Mouse (Mus musculus): ENCODE data around the gene Adamts9. TPM values are rescaled to one million over a fixed set of nuclear protein-coding genes. Genes with fewer than 3 reads are reported as not detected.

The Adamts9 gene
- polyA plus RNA-seq, 1 experiment from 2014 or later = 8.2 TPM

DNA sequence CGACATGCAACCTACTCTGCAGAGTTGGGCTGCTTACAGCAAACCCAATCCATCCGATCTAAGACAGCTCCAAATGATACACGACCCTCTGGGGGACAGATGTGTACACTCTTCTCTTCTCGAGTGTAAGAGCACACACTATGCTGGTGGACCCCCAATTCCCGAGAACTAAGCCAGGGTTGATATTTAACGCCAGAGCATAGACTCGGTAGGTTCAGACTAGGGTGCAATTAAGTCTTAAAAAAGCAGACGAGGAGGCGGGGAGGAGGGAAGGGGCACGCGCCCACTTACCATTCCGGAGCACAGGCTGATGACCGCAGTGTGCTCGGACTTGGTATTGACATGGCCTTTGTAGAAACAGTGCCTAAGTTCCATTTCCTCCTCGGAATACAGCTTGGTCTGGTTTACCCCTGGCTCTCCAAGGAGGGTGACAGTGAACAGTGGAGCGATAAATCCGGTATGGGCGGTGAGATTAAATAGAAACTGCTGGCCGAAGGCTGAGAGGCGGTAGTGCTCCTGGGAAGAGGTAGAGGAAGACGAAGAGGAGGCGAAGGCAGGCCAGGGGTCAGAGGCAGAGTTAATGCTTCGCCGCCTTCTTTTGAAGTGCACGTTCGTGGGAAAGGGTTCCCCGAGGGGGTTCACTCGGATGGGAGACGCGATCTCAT is 1.4 kb downstream of the Adamts9 start:
- H3K27ac ChIP-seq (replicated peaks; ENCODE audit: low read depth, low read length) = peak overlapping the region; percentile 78
- peaks cover 10% of the 10 kb centered on the region for H3K27me3 ChIP-seq (replicated peaks; ENCODE audit: control insufficient read depth, insufficient read depth, low read length)
- peak overlapping the region; percentile 59 for H3K4me3 ChIP-seq (ENCODE audit: low read depth, low read length)
- WGBS = under 1% methylated on average over 30 of the region's 30 CpGs
- DNase-seq (ENCODE audit: low spot score) (peak; percentile 27), ATAC-seq (ENCODE audit: low read depth) (no peak)
- H3K9ac ChIP-seq (ENCODE audit: low read depth, low read length) = peak overlapping the region; percentile 73
- peaks cover 6% of the 10 kb centered on the region for H3K36me3 ChIP-seq (ENCODE audit: control insufficient read depth, insufficient read depth, low read length)
- peaks cover 10% of the 10 kb centered on the region; the same call in 1 of the 2 replicates for H3K4me1 ChIP-seq (ENCODE audit: control insufficient read depth, insufficient read depth, low read length)
- no peaks in the 10 kb centered on the region for H3K9me3 ChIP-seq (ENCODE audit: control insufficient read depth, low read length)
- H3K4me2 ChIP-seq (ENCODE audit: low read depth, low read length) = peak overlapping the region; percentile 82

DNA sequence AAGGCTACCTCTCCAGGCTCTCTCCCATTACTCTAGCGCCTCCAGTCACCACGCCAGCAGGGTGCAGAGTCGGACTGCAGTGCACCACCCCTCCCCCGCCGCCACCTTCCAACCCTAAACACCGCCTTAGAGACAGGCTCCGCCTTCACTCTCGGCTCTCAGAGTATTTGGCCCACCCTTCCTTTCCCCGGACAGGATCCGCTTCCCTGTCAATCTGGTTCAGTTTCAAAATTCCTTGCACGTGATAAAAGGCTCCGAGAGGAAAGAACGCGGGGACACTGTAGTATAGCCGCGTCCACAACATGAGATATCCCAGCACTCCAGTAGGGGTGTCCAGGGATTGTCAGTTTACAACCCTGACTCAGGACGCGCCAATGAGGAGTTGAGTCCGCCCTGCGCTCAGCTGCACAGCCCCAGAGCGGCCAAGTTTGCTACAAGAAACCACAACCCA is 2.0 kb downstream of the Adamts9 start:
- peak; percentile 95 for DNase-seq (ENCODE audit: low spot score)
- H3K4me3 ChIP-seq (ENCODE audit: low read depth, low read length) = peak overlapping the region; percentile 59
- peak overlapping the region; percentile 73 for H3K9ac ChIP-seq (ENCODE audit: low read depth, low read length)
- WGBS = under 1% methylated on average over 21 of the region's 21 CpGs
- peaks cover 11% of the 10 kb centered on the region for H3K36me3 ChIP-seq (ENCODE audit: control insufficient read depth, insufficient read depth, low read length)
- H3K27ac ChIP-seq (replicated peaks; ENCODE audit: low read depth, low read length) = peak overlapping the region; percentile 78
- H3K4me2 ChIP-seq (ENCODE audit: low read depth, low read length) = peak overlapping the region; percentile 82
- peaks cover 10% of the 10 kb centered on the region for H3K27me3 ChIP-seq (replicated peaks; ENCODE audit: control insufficient read depth, insufficient read depth, low read length)
- no peaks in the 10 kb centered on the region for H3K9me3 ChIP-seq (ENCODE audit: control insufficient read depth, low read length)
- peak; percentile 87 for ATAC-seq (ENCODE audit: low read depth)
- peaks cover 10% of the 10 kb centered on the region; the same call in 1 of the 2 replicates for H3K4me1 ChIP-seq (ENCODE audit: control insufficient read depth, insufficient read depth, low read length)

DNA sequence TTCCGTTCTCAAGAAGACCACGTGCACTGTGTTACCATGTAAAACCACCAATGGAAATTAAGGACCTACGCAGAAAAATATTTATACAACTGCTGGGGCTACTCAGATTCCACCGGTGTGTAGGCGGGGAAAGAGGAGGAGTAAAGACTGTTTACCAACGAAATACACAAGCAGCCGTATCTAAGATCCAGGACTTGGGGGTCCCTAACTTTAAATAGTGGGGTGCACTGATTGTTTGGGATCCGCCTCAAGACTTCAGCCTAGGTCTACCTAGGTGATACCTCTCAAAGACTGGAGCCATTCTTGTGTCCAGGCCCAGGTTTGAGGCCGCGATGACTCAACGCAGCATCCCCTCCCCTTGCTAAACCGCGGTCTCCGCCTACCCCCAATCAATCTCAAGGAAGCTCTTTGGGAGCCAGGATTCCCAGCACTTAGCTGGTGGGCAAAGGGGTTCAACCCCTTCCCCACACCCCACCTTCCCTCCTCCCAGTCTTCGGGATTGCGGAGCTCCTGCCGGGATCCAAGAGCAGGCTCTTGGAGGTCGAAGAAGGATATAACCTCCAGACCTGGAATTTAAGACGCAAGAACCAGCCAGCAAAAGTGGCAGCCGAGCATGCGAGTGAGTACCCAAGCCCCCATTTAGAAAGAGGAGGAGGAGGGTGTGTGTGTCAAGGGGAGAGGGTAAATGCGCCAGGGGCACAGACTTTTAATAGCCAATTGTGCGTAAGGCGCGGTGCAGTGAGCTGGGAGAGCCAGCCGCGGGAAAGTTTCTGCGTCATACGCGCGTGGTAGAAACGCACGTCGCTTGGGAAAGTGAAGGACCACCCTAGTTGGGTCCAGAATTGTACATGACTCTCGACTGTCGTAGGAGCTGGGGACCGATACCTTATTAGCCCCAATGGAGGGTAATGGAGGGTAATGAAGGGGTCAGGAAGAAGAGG is 2.8 kb downstream of the Adamts9 start:
- WGBS = under 1% methylated on average over 37 of the region's 37 CpGs
- peak; percentile 86 for DNase-seq (ENCODE audit: low spot score)
- no peaks in the 10 kb centered on the region for H3K9me3 ChIP-seq (ENCODE audit: control insufficient read depth, low read length)
- peak overlapping the region; percentile 73 for H3K9ac ChIP-seq (ENCODE audit: low read depth, low read length)
- peak overlapping the region; percentile 78 for H3K27ac ChIP-seq (replicated peaks; ENCODE audit: low read depth, low read length)
- H3K27me3 ChIP-seq (replicated peaks; ENCODE audit: control insufficient read depth, insufficient read depth, low read length) = peaks cover 5% of the 10 kb centered on the region
- peak overlapping the region; percentile 59 for H3K4me3 ChIP-seq (ENCODE audit: low read depth, low read length)
- no peak for ATAC-seq (ENCODE audit: low read depth)
- peak overlapping the region; percentile 82 for H3K4me2 ChIP-seq (ENCODE audit: low read depth, low read length)
- H3K36me3 ChIP-seq (ENCODE audit: control insufficient read depth, insufficient read depth, low read length) = peaks cover 18% of the 10 kb centered on the region
- peaks cover 10% of the 10 kb centered on the region; the same call in 1 of the 2 replicates for H3K4me1 ChIP-seq (ENCODE audit: control insufficient read depth, insufficient read depth, low read length)

DNA sequence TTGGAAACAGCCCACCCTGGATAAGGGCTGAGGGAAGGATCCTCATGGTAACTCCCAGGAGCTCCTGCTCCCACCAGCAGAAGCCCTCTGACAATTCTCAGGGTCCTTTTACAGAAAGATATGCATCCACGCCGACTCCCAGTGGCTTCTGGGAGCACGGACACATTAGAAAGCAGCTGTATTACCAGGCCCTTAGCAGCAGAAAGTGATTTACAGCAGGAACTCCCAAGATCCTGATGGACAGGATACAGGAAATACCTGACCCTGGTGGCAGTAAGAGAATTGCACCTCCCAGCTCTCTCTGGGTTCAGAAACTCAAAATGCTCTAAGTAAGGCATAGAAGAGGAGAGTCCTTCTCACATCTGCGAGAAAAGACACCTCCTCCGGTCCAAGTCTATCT is 15.0 kb downstream of the Adamts9 start:
- WGBS = 78% methylated on average over 5 of the region's 5 CpGs
- no peaks in the 10 kb centered on the region for H3K9me3 ChIP-seq (ENCODE audit: control insufficient read depth, low read length)
- no peak for ATAC-seq (ENCODE audit: low read depth)
- 0 out of 2 replicates have a peak, but pooled peaks cover 8% of the 10 kb centered on the region for H3K4me1 ChIP-seq (ENCODE audit: control insufficient read depth, insufficient read depth, low read length)
- DNase-seq (ENCODE audit: low spot score) = no peak
- H3K9ac ChIP-seq (ENCODE audit: low read depth, low read length) = no peak overlapping the region
- no peak overlapping the region for H3K4me3 ChIP-seq (ENCODE audit: low read depth, low read length)
- H3K27ac ChIP-seq (replicated peaks; ENCODE audit: low read depth, low read length) = no peak overlapping the region
- no peak overlapping the region for H3K4me2 ChIP-seq (ENCODE audit: low read depth, low read length)
- no peaks in the 10 kb centered on the region for H3K27me3 ChIP-seq (replicated peaks; ENCODE audit: control insufficient read depth, insufficient read depth, low read length)
- peaks cover 30% of the 10 kb centered on the region for H3K36me3 ChIP-seq (ENCODE audit: control insufficient read depth, insufficient read depth, low read length)

DNA sequence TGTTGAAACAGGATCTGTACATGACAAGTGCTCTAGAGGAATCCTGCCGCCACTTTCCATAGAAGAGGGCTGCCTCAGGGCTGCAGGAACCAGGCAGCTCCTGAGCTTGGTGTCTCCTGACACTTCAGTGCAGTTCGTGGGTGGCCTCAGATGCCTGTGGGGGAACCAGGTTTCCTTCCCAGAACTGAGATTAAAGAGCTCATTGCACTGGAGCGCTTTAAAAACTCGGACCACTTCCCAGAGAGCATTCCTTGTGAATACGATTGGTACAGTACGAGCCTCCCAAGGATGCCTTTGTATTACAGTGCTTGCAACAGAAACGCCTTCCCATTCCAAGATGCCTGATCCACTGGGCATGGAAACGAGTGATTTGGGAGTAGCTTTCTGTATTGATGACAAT is 18.8 kb downstream of the Adamts9 start:
- 0 out of 2 replicates have a peak, but pooled peaks have one; percentile 44 for ATAC-seq (ENCODE audit: low read depth)
- H3K9me3 ChIP-seq (ENCODE audit: control insufficient read depth, low read length) = no peaks in the 10 kb centered on the region
- H3K4me2 ChIP-seq (ENCODE audit: low read depth, low read length) = no peak overlapping the region
- 35% methylated on average over 8 of the region's 8 CpGs for WGBS
- no peak overlapping the region for H3K4me3 ChIP-seq (ENCODE audit: low read depth, low read length)
- no peak overlapping the region for H3K9ac ChIP-seq (ENCODE audit: low read depth, low read length)
- 0 out of 2 replicates have a peak, but pooled peaks cover 8% of the 10 kb centered on the region for H3K4me1 ChIP-seq (ENCODE audit: control insufficient read depth, insufficient read depth, low read length)
- no peaks in the 10 kb centered on the region for H3K27me3 ChIP-seq (replicated peaks; ENCODE audit: control insufficient read depth, insufficient read depth, low read length)
- peak; percentile 70 for DNase-seq (ENCODE audit: low spot score)
- H3K36me3 ChIP-seq (ENCODE audit: control insufficient read depth, insufficient read depth, low read length) = 0 out of 2 replicates have a peak, but pooled peaks cover 13% of the 10 kb centered on the region
- H3K27ac ChIP-seq (replicated peaks; ENCODE audit: low read depth, low read length) = no peak overlapping the region

DNA sequence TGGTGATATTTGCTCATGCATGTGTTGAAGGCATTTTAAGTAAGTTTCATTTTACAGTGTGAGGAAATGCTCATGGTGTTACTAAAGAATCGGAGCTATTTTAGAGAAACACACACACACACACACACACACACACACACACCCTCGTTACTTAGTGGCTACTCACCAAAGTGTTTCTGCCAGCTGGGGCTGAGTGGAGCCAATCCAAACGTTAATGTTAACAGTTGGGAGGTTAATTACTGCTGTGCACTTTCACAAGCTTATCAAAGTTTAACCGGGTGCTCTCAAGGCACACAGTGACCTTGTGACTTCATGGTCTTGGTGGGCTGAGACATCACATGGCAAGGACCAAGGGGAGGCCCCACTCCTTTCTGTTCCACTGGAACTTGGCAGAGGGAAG is 21.4 kb downstream of the Adamts9 start:
- no peak for ATAC-seq (ENCODE audit: low read depth)
- H3K36me3 ChIP-seq (ENCODE audit: control insufficient read depth, insufficient read depth, low read length) = 0 out of 2 replicates have a peak, but pooled peaks cover 7% of the 10 kb centered on the region
- no peaks in the 10 kb centered on the region for H3K9me3 ChIP-seq (ENCODE audit: control insufficient read depth, low read length)
- no peak overlapping the region for H3K4me3 ChIP-seq (ENCODE audit: low read depth, low read length)
- H3K4me1 ChIP-seq (ENCODE audit: control insufficient read depth, insufficient read depth, low read length) = 0 out of 2 replicates have a peak, but pooled peaks cover 8% of the 10 kb centered on the region
- no peaks in the 10 kb centered on the region for H3K27me3 ChIP-seq (replicated peaks; ENCODE audit: control insufficient read depth, insufficient read depth, low read length)
- WGBS = 44% methylated on average over 4 of the region's 4 CpGs
- no peak overlapping the region for H3K9ac ChIP-seq (ENCODE audit: low read depth, low read length)
- no peak overlapping the region for H3K4me2 ChIP-seq (ENCODE audit: low read depth, low read length)
- no peak overlapping the region for H3K27ac ChIP-seq (replicated peaks; ENCODE audit: low read depth, low read length)
- DNase-seq (ENCODE audit: low spot score) = no peak

DNA sequence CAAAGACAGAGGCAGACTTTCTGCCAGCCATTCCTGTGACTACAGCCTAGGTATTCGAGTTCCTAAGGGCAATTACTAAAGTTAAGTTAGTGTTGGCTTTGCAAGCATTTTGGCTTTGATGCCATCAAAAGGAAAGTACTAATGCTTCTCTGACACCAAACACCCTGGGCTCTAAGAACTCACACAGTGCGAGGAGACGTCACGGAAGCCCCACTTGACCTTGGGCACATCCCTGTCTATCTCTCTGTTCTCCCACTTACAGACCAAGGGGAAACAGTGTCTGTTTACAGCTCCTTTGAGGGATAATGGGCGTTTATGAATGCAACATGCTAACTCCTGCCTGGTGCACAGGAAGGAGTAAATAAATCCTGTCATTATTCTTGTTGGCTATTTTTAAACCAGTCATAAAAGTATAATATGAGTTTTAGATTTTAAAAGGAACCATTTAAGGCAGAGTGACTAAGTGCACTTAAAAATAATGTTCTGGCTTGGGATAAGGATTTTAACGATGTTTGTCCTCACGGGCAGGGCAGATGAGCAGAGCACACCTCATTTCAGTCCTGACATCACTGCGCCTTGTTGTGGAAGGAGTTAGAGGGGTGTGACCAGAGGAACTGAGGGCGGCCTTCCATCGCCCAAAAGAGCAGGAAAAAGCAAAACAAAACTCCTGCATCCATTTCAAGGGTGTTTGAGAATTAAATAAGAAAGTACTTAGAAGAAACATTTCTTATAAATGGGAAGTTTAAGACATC is 22.2 kb downstream of the Adamts9 start:
- DNase-seq (ENCODE audit: low spot score) = no peak
- H3K4me2 ChIP-seq (ENCODE audit: low read depth, low read length) = no peak overlapping the region
- no peak overlapping the region for H3K27ac ChIP-seq (replicated peaks; ENCODE audit: low read depth, low read length)
- H3K36me3 ChIP-seq (ENCODE audit: control insufficient read depth, insufficient read depth, low read length) = 0 out of 2 replicates have a peak, but pooled peaks cover under 1% of the 10 kb centered on the region
- H3K4me3 ChIP-seq (ENCODE audit: low read depth, low read length) = no peak overlapping the region
- 0 out of 2 replicates have a peak, but pooled peaks cover 8% of the 10 kb centered on the region for H3K4me1 ChIP-seq (ENCODE audit: control insufficient read depth, insufficient read depth, low read length)
- no peaks in the 10 kb centered on the region for H3K9me3 ChIP-seq (ENCODE audit: control insufficient read depth, low read length)
- H3K27me3 ChIP-seq (replicated peaks; ENCODE audit: control insufficient read depth, insufficient read depth, low read length) = no peaks in the 10 kb centered on the region
- no peak overlapping the region for H3K9ac ChIP-seq (ENCODE audit: low read depth, low read length)
- 58% methylated on average over 10 of the region's 10 CpGs for WGBS
- no peak for ATAC-seq (ENCODE audit: low read depth)

DNA sequence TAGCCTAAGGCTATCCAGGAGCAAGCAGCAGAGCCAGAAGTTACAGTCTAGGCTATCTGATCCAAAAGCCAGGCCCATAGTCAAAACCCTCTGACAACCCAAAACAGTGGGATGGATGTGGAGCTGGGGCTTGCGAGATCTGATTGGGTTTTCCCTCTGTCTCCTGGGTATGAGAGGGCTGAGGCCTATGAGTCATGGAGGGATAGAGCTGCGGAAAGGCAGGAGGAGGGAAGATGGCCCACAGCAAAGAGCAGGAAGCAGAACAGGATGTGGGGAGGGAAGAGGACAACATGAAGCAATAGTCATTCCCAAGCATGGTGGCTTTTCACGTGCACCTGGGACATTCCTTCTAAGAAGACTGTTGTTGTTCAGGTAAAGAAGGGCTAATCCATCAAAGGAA is 32.7 kb downstream of the Adamts9 start:
- H3K27me3 ChIP-seq (replicated peaks; ENCODE audit: control insufficient read depth, insufficient read depth, low read length) = no peaks in the 10 kb centered on the region
- no peaks in the 10 kb centered on the region for H3K9me3 ChIP-seq (ENCODE audit: control insufficient read depth, low read length)
- no peak overlapping the region for H3K27ac ChIP-seq (replicated peaks; ENCODE audit: low read depth, low read length)
- WGBS = 53% methylated on average over 3 of the region's 3 CpGs
- DNase-seq (ENCODE audit: low spot score) (no peak), ATAC-seq (ENCODE audit: low read depth) (no peak)
- no peak overlapping the region for H3K4me3 ChIP-seq (ENCODE audit: low read depth, low read length)
- peaks cover 10% of the 10 kb centered on the region for H3K4me1 ChIP-seq (ENCODE audit: control insufficient read depth, insufficient read depth, low read length)
- no peak overlapping the region for H3K4me2 ChIP-seq (ENCODE audit: low read depth, low read length)
- peaks cover 13% of the 10 kb centered on the region; the same call in 1 of the 2 replicates for H3K36me3 ChIP-seq (ENCODE audit: control insufficient read depth, insufficient read depth, low read length)
- H3K9ac ChIP-seq (ENCODE audit: low read depth, low read length) = no peak overlapping the region

Measured in embryonic facial prominence, embryonic 14.5 days (tissue).